Mouse (Mus musculus): ENCODE measurements around the gene Kdm8.
A peak's percentile ranks its signal among the peaks of the same experiment; 100 is the strongest.

The Kdm8 gene

GRCm38 (mm10) chr7:125504618-125505017, 60.1 kb downstream of the Kdm8 start:
- DNase-seq: peak; percentile 62

GRCm38 (mm10) chr7:125505568-125505967, 61.1 kb downstream of the Kdm8 start:
- DNase-seq: no peak

GRCm38 (mm10) chr7:125507279-125507678, 62.8 kb downstream of the Kdm8 start:
- DNase-seq: no peak

- DNase-seq: no peak
These were observed 67.0 kb downstream of the Kdm8 start for GRCm38 (mm10) chr7:125511432-125511831.

DNA sequence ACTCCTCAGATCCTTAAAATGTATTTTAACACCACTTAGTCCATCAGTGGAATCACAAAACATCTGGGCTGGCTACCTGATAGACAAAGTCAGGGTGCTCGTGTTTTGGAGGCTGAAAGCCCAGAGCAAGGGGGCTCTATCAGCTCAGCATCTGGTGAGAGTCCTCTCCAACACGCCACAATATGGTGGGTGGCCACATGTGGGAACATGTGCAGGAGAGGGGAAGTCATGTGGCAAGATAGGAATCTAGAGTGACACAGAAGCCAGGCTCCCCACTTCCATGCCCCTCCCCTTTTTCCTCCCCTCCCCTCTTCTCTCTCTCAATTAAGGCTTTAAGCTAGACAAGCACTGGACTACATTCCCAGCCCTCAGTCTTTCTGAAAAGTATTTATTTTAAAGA, 67.4 kb downstream of the Kdm8 start:
- no peak for DNase-seq

All from right cerebral cortex, postnatal 25 days (tissue).